Mouse (Mus musculus): Measurements from ENCODE around the gene Grik5.

The Grik5 gene

DNA sequence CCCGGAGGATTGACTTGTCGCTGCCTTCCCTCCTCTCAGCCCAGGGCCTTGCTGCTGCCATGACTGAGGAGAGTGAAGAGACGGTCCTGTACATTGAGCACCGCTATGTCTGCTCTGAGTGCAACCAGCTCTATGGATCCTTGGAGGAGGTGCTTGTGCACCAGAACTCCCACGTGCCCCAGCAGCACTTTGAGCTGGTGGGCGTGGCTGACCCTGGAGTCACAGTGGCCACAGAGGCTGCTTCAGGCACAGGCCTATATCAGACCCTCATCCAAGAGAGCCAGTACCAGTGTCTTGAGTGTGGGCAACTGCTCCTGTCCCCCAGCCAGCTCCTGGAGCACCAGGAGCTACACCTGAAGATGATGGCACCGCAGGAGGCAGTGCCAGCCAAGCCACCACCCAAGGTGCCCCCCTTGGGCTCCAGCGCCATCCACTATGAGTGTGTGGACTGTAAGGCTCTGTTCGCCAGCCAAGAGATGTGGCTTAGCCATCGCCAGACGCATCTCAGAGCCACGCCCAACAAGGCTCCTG lies 7.4 kb upstream of the Grik5 start:
- 77% methylated on average over 12 of the region's 12 CpGs for WGBS

DNA sequence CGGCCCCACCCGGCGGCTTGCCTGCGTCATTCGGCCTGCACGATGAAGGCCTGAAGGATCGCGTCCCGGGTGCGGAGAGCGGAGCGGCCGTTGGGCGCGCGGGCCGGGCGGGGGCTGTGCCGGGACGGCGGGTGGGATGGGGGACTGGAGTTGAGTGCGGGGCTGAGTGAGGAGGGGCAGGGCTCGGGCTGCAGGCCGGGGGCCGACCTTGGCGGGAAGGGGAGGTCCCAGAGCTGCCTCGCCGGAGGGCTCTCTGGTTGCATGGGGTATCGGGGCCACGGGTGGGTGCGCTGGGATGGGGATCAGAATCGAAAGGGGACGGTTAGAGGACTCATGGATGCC lies 5.2 kb upstream of the Grik5 start:
- under 1% methylated on average over 30 of the region's 33 CpGs for WGBS

- WGBS = under 1% methylated on average over 55 of the region's 56 CpGs
These were observed 4.7 kb upstream of the Grik5 start for GRCm38 (mm10) chr7:25076663-25077413.

DNA sequence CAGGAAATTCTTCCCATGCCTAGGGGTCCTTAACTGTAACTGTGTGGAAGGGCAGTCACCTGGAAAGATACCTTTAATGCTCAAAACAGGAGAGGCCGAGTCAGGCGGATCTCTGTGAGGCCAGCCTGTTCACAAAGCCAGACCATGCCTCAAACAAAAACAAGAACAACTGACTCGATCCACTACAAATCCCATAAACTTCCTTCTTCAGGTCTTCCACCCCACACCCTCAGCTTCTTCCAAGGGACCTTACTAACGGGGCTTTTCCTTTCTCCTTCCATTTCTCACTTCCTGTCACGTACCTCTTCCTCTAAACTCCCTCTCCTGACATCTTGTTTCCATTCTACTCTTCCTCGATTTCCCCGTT lies 4.1 kb upstream of the Grik5 start:
- 15% methylated on average over 7 of the region's 7 CpGs for WGBS

GRCm38 (mm10) chr7:25073924-25074323 lies 1.8 kb upstream of the Grik5 start:
- 38% methylated on average over 8 of the region's 8 CpGs for WGBS

DNA sequence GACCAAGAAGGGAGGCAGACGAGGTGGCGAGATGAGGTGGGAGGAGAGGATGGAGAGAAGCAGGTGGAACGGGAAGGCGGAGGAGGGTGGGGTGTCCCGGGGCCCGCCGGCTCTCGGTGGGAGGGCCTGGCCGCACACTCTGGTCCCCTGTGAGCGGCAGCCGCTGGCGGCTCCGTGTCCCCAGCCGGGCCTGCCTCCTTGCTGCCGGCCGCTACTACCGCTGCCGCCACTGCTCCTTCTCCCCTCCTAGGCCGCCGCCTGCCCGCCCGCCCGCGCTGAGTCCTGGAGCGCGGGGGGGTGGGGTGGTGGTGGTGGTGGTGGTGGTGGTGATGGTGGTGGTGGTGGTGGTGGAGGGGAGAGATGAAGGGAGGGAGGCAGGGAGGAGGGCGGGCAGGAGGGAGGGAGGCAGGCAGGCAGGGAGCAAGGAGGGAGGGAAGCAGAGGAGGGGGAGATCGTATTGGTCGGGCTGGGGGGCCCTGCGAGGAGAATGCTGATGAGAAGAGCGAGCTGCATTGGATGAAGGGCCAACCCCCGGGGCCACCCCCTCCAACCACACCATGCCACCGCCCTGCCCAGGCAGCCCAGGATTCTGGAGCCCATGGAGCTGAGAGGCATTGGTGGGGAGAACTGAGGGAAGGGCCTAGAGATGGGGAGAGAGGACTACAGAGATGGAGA lies 707 bp upstream of the Grik5 start:
- WGBS = under 1% methylated on average over 23 of the region's 33 CpGs

DNA sequence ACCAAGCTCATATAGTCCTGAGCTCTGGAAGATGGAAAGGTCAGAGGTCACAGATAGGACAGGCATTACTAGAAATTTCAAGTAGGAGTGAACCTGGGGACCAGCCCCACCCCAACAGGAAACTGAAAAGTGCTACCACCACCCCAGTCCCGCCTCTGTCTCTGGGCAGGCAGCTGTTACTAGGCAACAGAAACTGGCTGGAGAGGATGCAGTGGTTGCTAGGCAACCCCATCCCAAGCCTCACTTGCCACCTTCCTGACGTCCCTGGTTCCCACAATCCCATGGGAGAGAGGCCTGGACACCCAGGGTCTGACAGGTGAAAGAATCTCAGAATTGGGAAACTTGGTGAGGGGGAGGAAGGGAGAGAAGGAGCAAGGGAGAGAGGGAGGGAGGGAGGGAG lies 3.4 kb downstream of the Grik5 start:
- WGBS = 16% methylated on average over 2 of the region's 2 CpGs

GRCm38 (mm10) chr7:25067909-25068656 lies 4.1 kb downstream of the Grik5 start:
- 74% methylated on average over 22 of the region's 22 CpGs for WGBS

- 91% methylated on average over 7 of the region's 7 CpGs for WGBS
These were observed 4.8 kb downstream of the Grik5 start for GRCm38 (mm10) chr7:25067338-25067737.

DNA sequence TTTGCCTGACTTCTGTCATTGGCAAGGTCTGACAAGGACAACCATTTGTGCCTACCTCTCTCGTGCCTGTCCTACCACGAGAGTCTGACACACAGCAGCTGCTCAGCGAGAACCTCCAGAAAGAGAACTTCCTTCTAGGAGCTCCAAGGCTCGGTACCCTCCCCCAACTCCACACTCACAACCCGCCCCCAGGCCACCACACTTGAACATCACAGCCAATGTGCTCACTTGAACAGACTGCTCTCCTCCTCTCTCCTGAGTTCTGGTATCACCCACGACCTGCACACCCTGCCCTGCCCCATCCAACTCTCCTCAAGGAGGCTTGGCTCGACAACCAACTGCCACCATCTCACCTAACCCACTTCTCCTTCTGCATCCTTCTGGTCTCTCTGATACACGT lies 8.2 kb downstream of the Grik5 start:
- 52% methylated on average over 8 of the region's 8 CpGs for WGBS

DNA sequence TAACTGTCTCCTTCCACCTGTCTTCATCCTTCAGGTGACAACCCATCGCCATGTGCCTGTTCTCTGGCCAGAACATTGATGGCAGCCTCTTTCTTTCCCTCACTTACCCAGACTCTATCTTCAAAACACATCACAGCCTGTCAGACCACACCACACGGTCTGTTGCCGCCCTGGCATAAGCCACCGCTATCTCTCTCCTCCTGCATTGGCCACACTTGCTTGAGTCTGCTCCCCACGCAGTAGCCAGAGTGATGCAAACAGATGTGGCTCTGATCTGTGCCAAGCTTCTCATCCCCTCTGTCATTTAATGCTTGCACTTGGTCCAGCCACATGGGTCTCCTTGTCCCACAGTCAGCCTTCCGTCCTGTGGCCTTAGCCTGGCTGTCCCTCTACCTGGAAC lies 8.8 kb downstream of the Grik5 start:
- WGBS = 64% methylated on average over 6 of the region's 6 CpGs

- 86% methylated on average over 14 of the region's 14 CpGs for WGBS
These were observed 13.3 kb downstream of the Grik5 start for GRCm38 (mm10) chr7:25058836-25059235.

- 91% methylated on average over 8 of the region's 8 CpGs for WGBS
These were observed 13.8 kb downstream of the Grik5 start for GRCm38 (mm10) chr7:25058394-25058793.

- 93% methylated on average over 5 of the region's 5 CpGs for WGBS
These were observed 14.3 kb downstream of the Grik5 start for GRCm38 (mm10) chr7:25057888-25058287.

DNA sequence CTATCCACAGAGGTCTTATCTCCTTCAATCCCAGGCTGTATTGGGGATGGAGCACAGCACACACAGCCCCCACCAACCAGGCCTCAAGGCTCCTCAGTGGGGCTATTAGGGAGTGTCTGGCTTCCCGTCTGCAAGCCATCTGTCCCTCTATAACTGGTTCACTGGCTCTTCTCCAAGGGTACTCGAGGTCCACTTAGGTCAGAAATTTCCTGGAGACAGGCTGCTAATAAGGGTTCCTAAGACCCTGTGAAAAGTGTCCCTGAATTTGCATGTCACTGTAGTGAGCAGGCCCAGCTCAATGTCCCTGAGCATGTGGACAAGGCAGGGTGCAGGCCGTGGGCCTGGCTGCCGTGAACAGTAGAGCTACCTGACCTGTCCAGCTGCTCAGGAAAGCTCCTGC lies 15.2 kb downstream of the Grik5 start:
- WGBS = 65% methylated on average over 4 of the region's 4 CpGs

- WGBS = 85% methylated on average over 3 of the region's 3 CpGs
These were observed 19.6 kb downstream of the Grik5 start for GRCm38 (mm10) chr7:25052587-25052986.

- 50% methylated on average over 16 of the region's 16 CpGs for WGBS
These were observed 22.7 kb downstream of the Grik5 start for GRCm38 (mm10) chr7:25049295-25049930.

GRCm38 (mm10) chr7:25047363-25047762 lies 24.8 kb downstream of the Grik5 start:
- WGBS = 30% methylated on average over 8 of the region's 8 CpGs

- WGBS = 92% methylated on average over 7 of the region's 7 CpGs
These were observed 27.5 kb downstream of the Grik5 start for GRCm38 (mm10) chr7:25044599-25044998.

- 66% methylated on average over 12 of the region's 12 CpGs for WGBS
These were observed 30.2 kb downstream of the Grik5 start for GRCm38 (mm10) chr7:25041921-25042320.

- 37% methylated on average over 7 of the region's 7 CpGs for WGBS
These were observed 36.2 kb downstream of the Grik5 start for GRCm38 (mm10) chr7:25035916-25036315.

GRCm38 (mm10) chr7:25034796-25035195 lies 37.4 kb downstream of the Grik5 start:
- 58% methylated on average over 4 of the region's 4 CpGs for WGBS

Measured in cerebral cortex, adult 2 months (tissue).